Mouse (Mus musculus): Measurements from ENCODE around the gene Poldip2.

- TF ChIP-seq TAL1 (IDR thresholded peaks at IDR 0.05; ENCODE audit: low read length) (no peak), GATA1 (IDR thresholded peaks at IDR 0.05; ENCODE audit: low read length) (no peak)
These were observed 28.4 kb downstream of the Poldip2 start for GRCm38 (mm10) chr11:78540358-78540757.

Measured in erythroblast, embryonic 14.5 days (primary cell).